Mouse (Mus musculus): ENCODE measurements around the gene Exo5.

The Exo5 gene

GRCm38 (mm10) chr4:120905644-120906043, 19.2 kb downstream of the Exo5 start:
- no peak for DNase-seq (ENCODE audit: low read depth, low spot score)

GRCm38 (mm10) chr4:120904533-120904932, 20.3 kb downstream of the Exo5 start:
- no peak for DNase-seq (ENCODE audit: low read depth, low spot score)

- no peak for DNase-seq (ENCODE audit: low read depth, low spot score)
Measured at GRCm38 (mm10) chr4:120895810-120896584, 28.8 kb downstream of the Exo5 start.

- DNase-seq (ENCODE audit: low read depth, low spot score) = no peak
Measured at GRCm38 (mm10) chr4:120895226-120895625, 29.6 kb downstream of the Exo5 start.

DNA sequence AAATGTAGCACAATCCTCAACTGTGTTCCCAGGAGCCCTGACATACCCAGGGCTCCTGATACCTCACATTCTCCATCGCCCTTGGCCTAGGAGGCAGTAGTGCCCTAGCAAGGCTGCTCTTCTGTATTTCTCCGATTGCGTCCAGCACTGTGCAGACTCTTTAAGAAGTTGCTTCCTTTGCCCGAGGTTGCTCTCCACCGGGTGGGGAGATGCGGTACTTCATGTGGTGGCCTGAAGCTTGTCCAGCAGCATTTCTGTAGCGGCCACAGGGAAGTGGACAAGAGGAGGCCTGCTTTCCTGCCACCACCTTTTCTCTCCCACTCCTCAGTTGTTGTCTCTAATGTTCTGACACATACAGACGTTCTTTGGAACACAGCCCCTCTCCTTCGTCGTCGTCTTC, 30.2 kb downstream of the Exo5 start:
- no peak for DNase-seq (ENCODE audit: low read depth, low spot score)

GRCm38 (mm10) chr4:120893656-120894401, 31.0 kb downstream of the Exo5 start:
- DNase-seq (ENCODE audit: low read depth, low spot score) = no peak

GRCm38 (mm10) chr4:120892516-120892915, 32.3 kb downstream of the Exo5 start:
- DNase-seq (ENCODE audit: low read depth, low spot score) = no peak

DNA sequence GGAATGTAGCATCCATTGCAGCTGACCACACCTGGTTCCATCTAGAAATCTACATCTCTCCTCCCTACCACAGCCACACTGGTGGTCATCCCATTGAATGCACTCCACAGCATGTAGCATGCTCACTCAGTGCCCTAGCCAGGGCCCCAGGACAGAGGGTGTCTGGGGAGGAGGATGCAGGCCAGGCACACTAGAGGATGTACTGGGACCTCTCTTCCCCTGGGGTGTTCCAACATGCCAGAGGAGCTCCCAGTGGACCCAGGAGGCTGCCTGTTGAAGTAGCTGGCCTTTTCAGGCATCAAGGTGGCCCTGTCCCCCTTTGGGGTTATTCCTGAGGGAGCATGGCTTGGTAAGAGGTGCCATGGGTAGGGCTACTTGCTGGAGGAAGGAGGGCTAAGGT, 32.9 kb downstream of the Exo5 start:
- DNase-seq (ENCODE audit: low read depth, low spot score) = no peak

DNA sequence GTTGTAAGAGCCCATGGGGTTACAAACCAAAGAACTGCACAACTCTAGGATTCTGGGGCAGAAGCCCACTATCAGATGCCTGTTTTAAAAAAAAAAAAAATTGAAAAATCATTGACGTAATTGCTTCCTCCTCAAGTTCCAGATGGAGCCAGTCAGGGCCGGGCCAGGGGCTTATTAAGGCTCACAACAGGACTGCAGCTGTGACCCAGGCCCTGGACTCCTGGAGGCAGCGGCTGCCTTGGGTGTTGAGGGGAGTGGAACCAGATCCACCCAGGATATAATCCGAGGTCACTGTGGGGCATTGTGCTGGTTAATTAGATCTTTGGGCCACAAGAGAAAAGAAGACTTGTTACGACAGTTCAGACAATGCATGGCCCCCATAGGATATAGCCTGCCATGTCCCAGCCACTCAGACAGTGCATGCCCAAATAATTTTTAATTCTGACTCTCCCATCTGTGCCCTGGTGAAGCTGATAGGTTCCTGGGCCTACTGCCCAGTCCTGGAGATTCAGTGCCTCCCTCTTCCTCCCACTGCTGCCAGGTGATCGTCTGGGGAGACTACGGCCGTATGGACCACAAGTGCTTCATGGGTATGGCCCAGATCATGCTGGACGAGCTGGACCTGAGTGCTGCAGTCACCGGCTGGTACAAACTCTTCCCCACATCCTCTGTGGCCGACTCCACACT, 33.9 kb downstream of the Exo5 start:
- no peak for DNase-seq (ENCODE audit: low read depth, low spot score)

- no peak for DNase-seq (ENCODE audit: low read depth, low spot score)
Measured at GRCm38 (mm10) chr4:120888884-120889283, 35.9 kb downstream of the Exo5 start.

DNA sequence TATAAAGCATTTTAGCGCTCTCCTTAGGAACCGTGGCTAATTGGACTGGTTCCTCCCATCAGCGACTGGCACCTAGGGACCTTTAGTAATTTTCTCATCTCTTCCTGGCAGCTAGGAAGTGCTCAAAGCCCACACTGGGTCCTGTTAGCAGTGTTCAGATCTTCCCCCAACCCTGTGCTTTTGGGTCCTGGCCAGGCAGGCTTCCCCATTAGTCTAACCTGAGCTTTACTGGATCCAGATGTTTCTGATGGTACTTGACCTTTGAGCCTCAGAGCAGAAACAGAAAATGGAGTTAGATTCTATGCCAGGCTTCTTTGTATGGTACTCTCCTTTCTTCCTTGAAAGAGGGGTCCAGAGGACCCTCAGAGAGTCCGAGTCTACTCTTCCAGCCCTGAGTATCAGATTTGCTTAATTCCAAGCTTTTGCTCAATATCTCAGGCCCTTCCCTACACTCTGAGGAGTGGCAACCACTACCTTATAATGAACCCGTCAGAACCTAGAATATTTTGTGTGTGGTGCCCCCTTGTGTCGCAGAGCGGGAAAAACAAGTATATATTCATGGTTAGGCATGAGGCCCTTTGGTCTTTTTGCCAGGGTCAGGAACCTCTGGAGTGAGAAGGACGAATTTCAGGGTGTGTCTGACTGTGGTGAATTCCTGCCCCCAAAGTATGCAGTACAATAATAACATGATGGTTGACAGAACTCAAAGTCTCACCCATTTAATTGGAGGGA, 37.3 kb downstream of the Exo5 start:
- no peak for DNase-seq (ENCODE audit: low read depth, low spot score)

- DNase-seq (ENCODE audit: low read depth, low spot score) = no peak
Measured at GRCm38 (mm10) chr4:120886811-120887210, 38.0 kb downstream of the Exo5 start.

DNA sequence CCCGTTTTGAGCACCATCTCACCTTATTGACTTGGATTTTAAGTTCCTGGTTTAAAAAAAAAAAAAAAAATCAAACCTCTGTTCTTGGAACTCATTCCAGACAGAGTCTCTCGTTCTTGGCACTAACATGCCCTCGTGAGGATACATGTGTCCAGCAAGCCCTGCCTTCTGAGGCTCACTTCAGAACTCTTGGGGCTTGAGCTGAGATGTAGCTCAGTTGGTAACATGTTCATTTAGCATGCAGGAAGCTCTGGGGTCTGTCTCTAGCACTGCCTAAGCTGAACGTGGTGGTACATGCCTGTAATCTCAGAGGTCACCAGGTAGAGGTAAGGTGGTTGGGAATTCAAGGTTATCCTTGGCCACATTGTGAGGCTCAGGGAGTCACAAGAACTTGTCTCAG, 38.7 kb downstream of the Exo5 start:
- DNase-seq (ENCODE audit: low read depth, low spot score) = no peak

- no peak for DNase-seq (ENCODE audit: low read depth, low spot score)
Measured at GRCm38 (mm10) chr4:120885208-120886120, 39.4 kb downstream of the Exo5 start.

DNA sequence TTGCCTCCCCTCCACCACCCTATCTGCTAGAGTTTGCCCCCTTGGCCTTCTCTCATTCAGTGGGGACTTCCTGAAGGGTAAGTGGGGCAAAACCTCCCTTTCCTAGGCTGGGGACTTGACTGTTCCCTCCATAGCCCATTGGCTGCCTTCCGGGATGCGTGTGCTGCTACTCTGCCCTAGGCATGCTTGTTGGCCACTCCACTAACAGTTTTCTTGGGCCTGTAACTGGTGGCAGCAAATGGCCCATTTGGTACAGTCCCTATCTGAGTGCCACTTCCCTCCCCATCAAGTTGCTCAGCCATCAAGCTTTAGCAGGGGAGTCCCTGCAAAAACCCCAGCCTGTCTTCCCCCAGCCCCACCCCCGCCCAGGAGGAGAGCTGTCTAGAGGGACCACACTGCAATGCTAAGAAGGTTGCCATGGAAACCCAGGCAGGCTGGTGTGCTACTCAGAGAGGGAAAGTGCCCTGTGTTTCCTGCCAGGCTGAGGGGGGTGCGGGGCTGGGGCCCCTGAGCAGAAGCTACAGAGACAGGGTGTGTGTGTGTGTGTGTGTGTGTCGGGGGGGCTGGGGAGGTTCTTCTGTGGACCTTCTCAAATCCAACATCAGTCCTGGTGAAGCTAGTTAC, 42.7 kb downstream of the Exo5 start:
- DNase-seq (ENCODE audit: low read depth, low spot score) = peak; percentile 56

- no peak for DNase-seq (ENCODE audit: low read depth, low spot score)
Measured at GRCm38 (mm10) chr4:120880731-120881432, 43.9 kb downstream of the Exo5 start.

- DNase-seq (ENCODE audit: low read depth, low spot score) = no peak
Measured at GRCm38 (mm10) chr4:120879386-120879785, 45.4 kb downstream of the Exo5 start.

DNA sequence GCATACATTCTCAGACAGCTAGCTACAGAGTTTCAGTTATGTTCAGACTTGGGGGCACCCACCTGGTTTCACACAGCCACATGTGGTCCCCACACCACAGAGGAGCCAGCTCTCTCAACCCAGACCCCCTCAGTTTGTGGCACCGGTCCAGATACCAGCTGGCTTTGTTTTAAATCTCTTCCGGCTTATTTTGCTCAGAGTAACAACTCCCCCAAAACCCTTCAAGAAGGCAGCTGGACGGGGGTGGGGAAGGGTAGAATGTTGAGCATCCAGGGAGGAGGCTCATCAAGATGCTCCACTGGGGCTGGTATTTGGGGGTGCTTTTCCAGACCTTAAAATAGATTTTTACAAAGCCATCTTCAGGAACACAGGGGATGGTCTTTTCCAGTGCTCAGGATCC, 46.1 kb downstream of the Exo5 start:
- DNase-seq (ENCODE audit: low read depth, low spot score) = no peak

- DNase-seq (ENCODE audit: low read depth, low spot score) = no peak
Measured at GRCm38 (mm10) chr4:120875961-120876360, 48.9 kb downstream of the Exo5 start.

All from brain, embryonic 18.5 days (tissue).